Mouse (Mus musculus) cerebral cortex, adult 2 months (tissue): ENCODE data around the gene Zfp663.

Experiments
- WGBS: fragments of 180-500 bp; shearing (Covaris S2); methylation state at CpG from one replicate; pipeline ENCODE4 v1.1.7; 2018; 5-methylcytosine and 5-hydroxymethylcytosine counted together

Zfp663 gene

GRCm38 (mm10) chr2:165370348-165370747 is 1.8 kb upstream of the Zfp663 start:
- 66% methylated on average over 3 of the region's 3 CpGs for WGBS

GRCm38 (mm10) chr2:165367868-165368439 is 575 bp downstream of the Zfp663 start:
- WGBS, result 4% methylated on average over 12 of the region's 13 CpGs

- 30% methylated on average over 6 of the region's 8 CpGs for WGBS
Observed at GRCm38 (mm10) chr2:165367047-165367520, 1.4 kb downstream of the Zfp663 start.

- 11% methylated on average over 21 of the region's 21 CpGs for WGBS
Observed at GRCm38 (mm10) chr2:165364334-165365091, 4.0 kb downstream of the Zfp663 start.

GRCm38 (mm10) chr2:165363282-165363681 is 5.2 kb downstream of the Zfp663 start:
- WGBS, result 89% methylated on average over 6 of the region's 6 CpGs

GRCm38 (mm10) chr2:165360861-165361260 is 7.7 kb downstream of the Zfp663 start:
- 4% methylated on average over 1 of the region's 1 CpGs for WGBS

- WGBS, result 52% methylated on average over 20 of the region's 20 CpGs
Observed at GRCm38 (mm10) chr2:165351828-165352513, 16.6 kb downstream of the Zfp663 start.

- 15% methylated on average over 8 of the region's 8 CpGs for WGBS
Observed at GRCm38 (mm10) chr2:165349466-165349865, 19.1 kb downstream of the Zfp663 start.

- 92% methylated on average over 5 of the region's 5 CpGs for WGBS
Observed at GRCm38 (mm10) chr2:165346180-165346579, 22.3 kb downstream of the Zfp663 start.

- WGBS, result 51% methylated on average over 3 of the region's 3 CpGs
Observed at GRCm38 (mm10) chr2:165337191-165337590, 31.3 kb downstream of the Zfp663 start.

- WGBS, result 50% methylated on average over 14 of the region's 14 CpGs
Observed at GRCm38 (mm10) chr2:165332610-165333210, 35.8 kb downstream of the Zfp663 start.

- WGBS, result 65% methylated on average over 3 of the region's 3 CpGs
Observed at GRCm38 (mm10) chr2:165329703-165330102, 38.8 kb downstream of the Zfp663 start.

GRCm38 (mm10) chr2:165328746-165329145 is 39.8 kb downstream of the Zfp663 start:
- 83% methylated on average over 5 of the region's 5 CpGs for WGBS

- WGBS, result 41% methylated on average over 7 of the region's 7 CpGs
Observed at GRCm38 (mm10) chr2:165327386-165327785, 41.1 kb downstream of the Zfp663 start.

GRCm38 (mm10) chr2:165326304-165327190 is 42.0 kb downstream of the Zfp663 start, which contains the start of gene Elmo2:
TSS of gene Elmo2 (minus strand) at chr2:165326479.
- under 1% methylated on average over 55 of the region's 55 CpGs for WGBS

GRCm38 (mm10) chr2:165325521-165326303 is 42.8 kb downstream of the Zfp663 start:
- WGBS, result under 1% methylated on average over 30 of the region's 30 CpGs

- 38% methylated on average over 5 of the region's 5 CpGs for WGBS
Observed at GRCm38 (mm10) chr2:165323928-165324327, 44.6 kb downstream of the Zfp663 start.

GRCm38 (mm10) chr2:165323484-165323883 is 45.0 kb downstream of the Zfp663 start:
- WGBS, result 59% methylated on average over 5 of the region's 5 CpGs

- WGBS, result 75% methylated on average over 22 of the region's 22 CpGs
Observed at GRCm38 (mm10) chr2:165321981-165322735, 46.4 kb downstream of the Zfp663 start.
